Mouse (Mus musculus) myocyte (in vitro differentiated cells): ENCODE data around the gene Gm20696. TPM values are rescaled to one million over a fixed set of nuclear protein-coding genes. Genes with fewer than 3 reads are reported as not detected.

Source experiments
- H3K27me3 ChIP-seq: one replicate; pipeline ENCODE4 v1.6.1; 2011; ENCODE audit not compliant: control insufficient read depth, insufficient read depth, insufficient read length
- H3K36me3 ChIP-seq: one replicate; pipeline ENCODE4 v1.6.1; 2011; ENCODE audit not compliant: control insufficient read depth, insufficient read depth
- H3K4me2 ChIP-seq: one replicate; pipeline ENCODE4 v1.6.1; 2011; ENCODE audit warnings: low read depth, control low read depth
- H3K4me3 ChIP-seq: one replicate; pipeline ENCODE4 v1.5.1; 2011; ENCODE audit warnings: mild to moderate bottlenecking, control low read depth, moderate library complexity
- H3K79me2 ChIP-seq: one replicate; pipeline ENCODE4 v1.6.1; 2011; ENCODE audit not compliant: control insufficient read depth, insufficient read depth
- H3ac ChIP-seq: one replicate; pipeline ENCODE4 v1.6.1; 2011; ENCODE audit not compliant: control insufficient read depth, insufficient read length
- CEBPB ChIP-seq: IDR thresholded peaks from 2 replicates; pipeline ENCODE4 v1.6.1; 2011; ENCODE audit warnings: mild to moderate bottlenecking, moderate library complexity; ENCODE audit not compliant: poor library complexity, insufficient read depth, severe bottlenecking
- E2F4 ChIP-seq: IDR thresholded peaks from one replicate; pipeline ENCODE4 v1.6.1; 2011; ENCODE audit warnings: mild to moderate bottlenecking, control low read depth, moderate library complexity; ENCODE audit not compliant: insufficient read depth
- MAX ChIP-seq: IDR thresholded peaks from one replicate; pipeline ENCODE4 v1.6.1; 2011; ENCODE audit warnings: low read depth, mild to moderate bottlenecking, control low read depth
- MYOD1 ChIP-seq, 3 experiments: IDR thresholded peaks; one replicate each; pipeline ENCODE4 v1.6.1; 2011; ENCODE audit warnings: control low read depth in 2 of 3, low read depth in 2 of 3, mild to moderate bottlenecking in 2 of 3, moderate library complexity in 1 of 3; ENCODE audit not compliant: insufficient read length in 2 of 3, control insufficient read depth in 1 of 3
- MYOG ChIP-seq, 3 experiments: IDR thresholded peaks; one replicate each; pipeline ENCODE4 v1.6.1; 2011; ENCODE audit warnings: control low read depth in 2 of 3, low read depth in 2 of 3, mild to moderate bottlenecking in 2 of 3; ENCODE audit not compliant: insufficient read length in 2 of 3, control insufficient read depth in 1 of 3, insufficient read depth in 1 of 3
- POLR2A ChIP-seq: IDR thresholded peaks from one replicate; pipeline ENCODE4 v1.6.1; 2011; ENCODE audit warnings: low read depth, mild to moderate bottlenecking, control low read depth, moderate library complexity; ENCODE audit not compliant: insufficient read length
- POLR2AphosphoS2 ChIP-seq: IDR thresholded peaks from one replicate; pipeline ENCODE4 v1.6.1; 2011; ENCODE audit warnings: low read depth, control low read depth; ENCODE audit not compliant: insufficient read length
- REST ChIP-seq: IDR thresholded peaks from one replicate; pipeline ENCODE4 v1.6.1; 2011; ENCODE audit warnings: mild to moderate bottlenecking, control low read depth, moderate library complexity; ENCODE audit not compliant: insufficient read depth, insufficient read length
- SRF ChIP-seq: IDR thresholded peaks from one replicate; pipeline ENCODE4 v1.6.1; 2011; ENCODE audit warnings: low read depth; ENCODE audit not compliant: control insufficient read depth, insufficient read length
- TCF12 ChIP-seq: IDR thresholded peaks from one replicate; pipeline ENCODE4 v1.6.1; 2011; ENCODE audit warnings: mild to moderate bottlenecking, control low read depth; ENCODE audit not compliant: poor library complexity, insufficient read depth, severe bottlenecking
- TCF3 ChIP-seq: IDR thresholded peaks from one replicate; pipeline ENCODE4 v1.6.1; 2011; ENCODE audit warnings: low read depth, control low read depth; ENCODE audit not compliant: insufficient read length
- USF1 ChIP-seq: IDR thresholded peaks from one replicate; pipeline ENCODE4 v1.6.1; 2011; ENCODE audit warnings: low read depth, mild to moderate bottlenecking, control low read depth, moderate library complexity
- polyA plus RNA-seq: library from polyadenylated mRNA; unstranded; fragments of >200 nt; fragmentation: generic; extraction: Trizol; gene quantifications from one replicate; pipeline ENCODE4 v1.2.1, GENCODE M21; 2012; ENCODE audit warnings: missing spikeins

Gene Gm20696
- polyA plus RNA-seq, 1 experiment = 0.13 TPM

- Histone ChIP-seq H3ac (no peak overlapping the region), H3K4me3 (no peak overlapping the region), H3K27me3 (no peaks in the 10 kb centered on the region), H3K79me2 (no peaks in the 10 kb centered on the region), H3K36me3 (no peaks in the 10 kb centered on the region), H3K4me2 (no peak overlapping the region)
- no peak for TF ChIP-seq MYOG (IDR thresholded peaks at IDR 0.05; ENCODE audit: control insufficient read depth in 1 of 3, insufficient read depth in 1 of 3, insufficient read length in 2 of 3, low read depth in 2 of 3)
- no peak for TF ChIP-seq E2F4
- no peak for TF ChIP-seq TCF3
- no peak for TF ChIP-seq SRF
- TF ChIP-seq MAX = no peak
- TF ChIP-seq CEBPB = no peak
Measured at GRCm38 (mm10) chr6:99546416-99546815, 120.2 kb downstream of the Gm20696 start.

- Histone ChIP-seq H3K4me3 (no peak overlapping the region), H3ac (no peak overlapping the region), H3K36me3 (no peaks in the 10 kb centered on the region), H3K79me2 (no peaks in the 10 kb centered on the region), H3K4me2 (no peak overlapping the region), H3K27me3 (no peaks in the 10 kb centered on the region)
- no peak for TF ChIP-seq TCF3
- TF ChIP-seq MAX = no peak
- no peak for TF ChIP-seq MYOD1 (IDR thresholded peaks at IDR 0.05; ENCODE audit: control insufficient read depth in 1 of 3, insufficient read length in 2 of 3, low read depth in 2 of 3)
- no peak for TF ChIP-seq SRF
- no peak for TF ChIP-seq REST
- TF ChIP-seq E2F4 = no peak
- no peak for TF ChIP-seq POLR2AphosphoS2
- no peak for TF ChIP-seq TCF12
- TF ChIP-seq MYOG (IDR thresholded peaks at IDR 0.05; ENCODE audit: control insufficient read depth in 1 of 3, insufficient read depth in 1 of 3, insufficient read length in 2 of 3, low read depth in 2 of 3) = no peak
- TF ChIP-seq POLR2A = no peak
- TF ChIP-seq CEBPB = no peak
- no peak for TF ChIP-seq USF1
Measured at GRCm38 (mm10) chr6:99545437-99545836, 121.2 kb downstream of the Gm20696 start.

- H3K27me3 ChIP-seq = no peaks in the 10 kb centered on the region
- H3K4me2 ChIP-seq = no peak overlapping the region
- no peak overlapping the region for H3ac ChIP-seq
- no peak overlapping the region for H3K4me3 ChIP-seq
- TF ChIP-seq REST (no peak), POLR2AphosphoS2 (no peak), USF1 (no peak), POLR2A (no peak), MYOD1 (IDR thresholded peaks at IDR 0.05; ENCODE audit: control insufficient read depth in 1 of 3, insufficient read length in 2 of 3, low read depth in 2 of 3) (no peak), CEBPB (no peak), SRF (no peak), MAX (no peak), E2F4 (no peak), TCF12 (no peak), TCF3 (no peak), MYOG (IDR thresholded peaks at IDR 0.05; ENCODE audit: control insufficient read depth in 1 of 3, insufficient read depth in 1 of 3, insufficient read length in 2 of 3, low read depth in 2 of 3) (no peak)
- H3K36me3 ChIP-seq = no peaks in the 10 kb centered on the region
- no peaks in the 10 kb centered on the region for H3K79me2 ChIP-seq
Measured at GRCm38 (mm10) chr6:99541105-99541504, 125.5 kb downstream of the Gm20696 start.

- Histone ChIP-seq H3K36me3 (no peaks in the 10 kb centered on the region), H3K4me2 (no peak overlapping the region), H3ac (no peak overlapping the region), H3K79me2 (no peaks in the 10 kb centered on the region), H3K4me3 (no peak overlapping the region), H3K27me3 (no peaks in the 10 kb centered on the region)
- TF ChIP-seq POLR2AphosphoS2 (no peak), CEBPB (no peak), MYOD1 (IDR thresholded peaks at IDR 0.05; ENCODE audit: control insufficient read depth in 1 of 3, insufficient read length in 2 of 3, low read depth in 2 of 3) (no peak), TCF12 (no peak), REST (no peak), E2F4 (no peak)
Measured at GRCm38 (mm10) chr6:99540653-99541052, 125.9 kb downstream of the Gm20696 start.

- H3K4me2 ChIP-seq = no peak overlapping the region
- no peaks in the 10 kb centered on the region for H3K79me2 ChIP-seq
- no peaks in the 10 kb centered on the region for H3K27me3 ChIP-seq
- TF ChIP-seq SRF (no peak), E2F4 (no peak), REST (no peak), POLR2A (no peak), USF1 (no peak), CEBPB (no peak), MAX (no peak), TCF3 (no peak), POLR2AphosphoS2 (no peak), TCF12 (no peak), MYOG (IDR thresholded peaks at IDR 0.05; ENCODE audit: control insufficient read depth in 1 of 3, insufficient read depth in 1 of 3, insufficient read length in 2 of 3, low read depth in 2 of 3) (no peak), MYOD1 (IDR thresholded peaks at IDR 0.05; ENCODE audit: control insufficient read depth in 1 of 3, insufficient read length in 2 of 3, low read depth in 2 of 3) (no peak)
- no peak overlapping the region for H3K4me3 ChIP-seq
- no peaks in the 10 kb centered on the region for H3K36me3 ChIP-seq
- H3ac ChIP-seq = no peak overlapping the region
Measured at GRCm38 (mm10) chr6:99540146-99540545, 126.5 kb downstream of the Gm20696 start.
